Mouse (Mus musculus) kidney, postnatal 36 days (tissue): ENCODE data around the gene Gm49711.

ENCODE experiments used
- DNase-seq, 2 experiments: peaks; one replicate each; pipeline ENCODE4 v3.0.0; 2021 to 2022; ENCODE audit warnings: mixed read lengths in 2 of 2

Gm49711 gene

GRCm38 (mm10) chr16:92127226-92127625, 69.1 kb downstream of the Gm49711 start:
- DNase-seq: no peak

GRCm38 (mm10) chr16:92127666-92128065, 69.5 kb downstream of the Gm49711 start:
- no peak for DNase-seq

- no peak for DNase-seq
These were observed 71.7 kb downstream of the Gm49711 start for GRCm38 (mm10) chr16:92129843-92130242.

GRCm38 (mm10) chr16:92132511-92132910, 74.4 kb downstream of the Gm49711 start:
- no peak for DNase-seq

- no peak for DNase-seq
These were observed 76.1 kb downstream of the Gm49711 start for GRCm38 (mm10) chr16:92134148-92134764.

- DNase-seq: no peak
These were observed 78.2 kb downstream of the Gm49711 start for GRCm38 (mm10) chr16:92136275-92136674.

GRCm38 (mm10) chr16:92139386-92140261, 81.5 kb downstream of the Gm49711 start:
- no peak for DNase-seq

- DNase-seq: no peak
These were observed 82.2 kb downstream of the Gm49711 start for GRCm38 (mm10) chr16:92140328-92140727.

- DNase-seq: no peak
These were observed 82.9 kb downstream of the Gm49711 start for GRCm38 (mm10) chr16:92141021-92141420.

- DNase-seq: no peak
These were observed 84.4 kb downstream of the Gm49711 start for GRCm38 (mm10) chr16:92142426-92143012.

GRCm38 (mm10) chr16:92147631-92148366, 89.7 kb downstream of the Gm49711 start:
- no peak for DNase-seq

GRCm38 (mm10) chr16:92148367-92148728, 90.2 kb downstream of the Gm49711 start:
- DNase-seq: no peak

GRCm38 (mm10) chr16:92150975-92151374, 92.9 kb downstream of the Gm49711 start:
- DNase-seq: no peak

GRCm38 (mm10) chr16:92158021-92158455, 99.9 kb downstream of the Gm49711 start:
- DNase-seq: peak; percentile 37 to 60

GRCm38 (mm10) chr16:92158461-92159091, 100.5 kb downstream of the Gm49711 start:
- peak; percentile 79 for DNase-seq

GRCm38 (mm10) chr16:92159114-92159513, 101.0 kb downstream of the Gm49711 start:
- peak; percentile 38 to 44 for DNase-seq

GRCm38 (mm10) chr16:92162289-92162688, 104.2 kb downstream of the Gm49711 start:
- DNase-seq: no peak

GRCm38 (mm10) chr16:92163545-92163944, 105.4 kb downstream of the Gm49711 start:
- DNase-seq: no peak

GRCm38 (mm10) chr16:92176052-92176451, 117.9 kb downstream of the Gm49711 start:
- DNase-seq: peak; percentile 38 to 43

- peak in 1 of 2 experiments; percentile 28 for DNase-seq
These were observed 119.6 kb downstream of the Gm49711 start for GRCm38 (mm10) chr16:92177718-92178117.

GRCm38 (mm10) chr16:92179306-92179705, 121.2 kb downstream of the Gm49711 start:
- DNase-seq: no peak

GRCm38 (mm10) chr16:92183477-92183876, 125.4 kb downstream of the Gm49711 start:
- no peak for DNase-seq
